Mouse (Mus musculus) Muller cell, postnatal 12 days (primary cell): Measurements from ENCODE around the gene Ano1.
A peak's percentile ranks its signal among the peaks of the same experiment; 100 is the strongest.

ENCODE experiments used
- DNase-seq: peaks from one replicate; pipeline ENCODE4 v3.0.0-alpha.2; 2015; ENCODE audit errors: inconsistent ontology term

Ano1 gene

DNA sequence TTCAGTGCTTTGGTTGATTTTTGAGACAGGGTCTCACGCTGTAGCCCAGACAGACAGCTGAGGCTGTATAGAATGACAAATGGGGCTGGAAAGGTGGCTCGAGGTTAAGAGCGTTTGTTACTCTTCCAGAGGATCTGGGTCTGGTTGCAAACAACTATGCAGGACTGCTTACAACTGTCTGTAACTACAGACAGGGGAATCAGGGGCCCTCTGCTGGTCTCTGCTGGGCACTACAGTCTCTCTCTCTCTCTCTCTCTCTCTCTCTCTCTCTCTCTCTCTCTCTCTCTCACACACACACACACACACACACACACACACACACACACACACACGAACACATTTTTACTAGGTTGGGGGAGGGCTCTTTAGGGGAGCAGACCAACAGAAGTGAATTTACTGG lies 168.2 kb downstream of the Ano1 start:
- DNase-seq, result peak; percentile 50

DNA sequence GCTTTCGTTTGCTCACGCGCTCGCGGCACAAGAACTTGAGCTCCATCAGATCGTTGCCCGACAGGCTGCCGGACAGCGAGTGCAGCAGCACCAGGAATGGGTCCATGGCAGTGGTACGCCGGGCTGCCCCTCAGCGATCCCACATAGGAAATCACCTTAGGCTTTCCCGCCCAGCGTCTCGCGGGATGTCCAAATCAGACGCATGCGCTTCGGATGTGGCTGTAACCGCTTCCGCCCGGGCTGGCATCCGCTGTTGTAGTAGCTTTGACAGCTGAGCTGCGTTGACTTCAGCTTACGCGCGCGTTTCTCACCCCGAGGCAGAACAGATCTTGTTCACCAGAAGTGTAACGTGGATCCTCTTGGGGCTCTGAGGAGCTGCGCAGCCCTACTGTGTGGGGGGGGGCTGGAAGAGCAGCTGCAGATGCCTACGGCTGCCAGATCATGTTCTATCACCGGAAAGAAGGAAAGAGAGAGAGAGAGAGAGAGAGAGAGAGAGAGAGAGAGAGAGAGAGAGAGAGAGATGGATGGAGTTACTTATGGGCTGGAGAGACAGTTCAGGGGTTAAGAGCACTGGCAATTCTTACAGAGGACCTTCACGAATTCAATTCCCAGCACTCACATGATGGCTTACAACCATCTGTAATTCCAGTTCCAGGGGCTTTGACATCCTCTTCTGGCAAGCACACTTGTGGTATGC lies 169.3 kb downstream of the Ano1 start, which contains the start of gene Fadd:
TSS of gene Fadd (minus strand) at position 180 of the 697 bp plus-strand sequence.
- peak; percentile 93 for DNase-seq

DNA sequence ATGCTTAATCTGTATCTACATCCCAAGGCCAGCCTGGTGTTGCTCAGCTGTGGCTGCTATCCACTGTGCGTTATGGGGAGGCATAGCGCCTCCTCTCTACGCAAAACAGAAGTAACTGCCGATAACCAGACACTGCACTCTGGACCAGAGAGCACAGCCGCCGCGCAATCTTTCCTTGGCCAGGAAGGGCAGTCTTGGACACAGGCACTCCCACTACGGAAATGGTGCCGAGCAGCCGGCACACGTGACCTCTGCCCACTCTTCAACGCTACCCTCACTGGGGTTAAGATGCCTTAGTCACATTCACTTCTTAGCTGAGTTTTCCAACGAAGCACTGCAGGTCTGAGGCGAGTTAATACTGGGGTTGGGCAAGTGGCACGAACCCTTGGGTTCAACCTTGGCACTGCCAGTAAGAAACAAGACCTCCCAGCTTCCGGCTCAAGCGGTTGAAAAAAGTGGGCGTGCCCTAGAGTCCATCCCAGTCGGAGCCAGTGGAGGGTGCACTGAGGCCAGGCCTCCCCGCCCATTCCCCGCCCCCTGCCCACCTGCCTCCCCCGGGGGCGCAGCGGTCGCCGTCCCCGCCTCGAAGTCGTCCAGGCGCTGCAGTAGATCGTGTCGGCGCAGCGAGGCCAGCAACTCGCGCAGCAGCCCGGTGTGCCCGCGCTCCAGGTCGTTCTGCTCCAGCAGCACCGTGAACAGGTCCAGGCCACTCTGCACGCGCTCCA lies 170.1 kb downstream of the Ano1 start:
- DNase-seq, result peak; percentile 93

DNA sequence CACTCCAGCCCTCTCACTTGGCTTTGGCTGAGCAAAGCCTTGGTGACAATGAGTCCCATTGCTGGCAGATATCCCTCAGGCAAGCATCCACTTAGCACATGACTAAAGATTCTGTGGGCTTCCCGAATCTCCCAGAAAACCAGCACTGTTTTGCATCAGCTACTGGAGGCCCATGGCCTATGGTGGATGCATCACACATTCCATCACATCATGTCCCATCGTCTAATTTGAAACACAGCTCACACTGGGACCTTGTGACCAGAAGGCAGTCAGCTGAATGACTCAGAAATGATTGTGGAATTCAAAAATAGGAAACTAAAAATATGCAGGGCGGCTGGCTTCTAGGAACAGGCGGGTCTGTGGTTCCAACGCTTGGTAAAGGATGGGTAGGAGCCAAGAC lies 173.9 kb downstream of the Ano1 start:
- DNase-seq, result peak; percentile 95

GRCm38 (mm10) chr7:144572234-144572633 lies 179.5 kb downstream of the Ano1 start:
- DNase-seq, result no peak

DNA sequence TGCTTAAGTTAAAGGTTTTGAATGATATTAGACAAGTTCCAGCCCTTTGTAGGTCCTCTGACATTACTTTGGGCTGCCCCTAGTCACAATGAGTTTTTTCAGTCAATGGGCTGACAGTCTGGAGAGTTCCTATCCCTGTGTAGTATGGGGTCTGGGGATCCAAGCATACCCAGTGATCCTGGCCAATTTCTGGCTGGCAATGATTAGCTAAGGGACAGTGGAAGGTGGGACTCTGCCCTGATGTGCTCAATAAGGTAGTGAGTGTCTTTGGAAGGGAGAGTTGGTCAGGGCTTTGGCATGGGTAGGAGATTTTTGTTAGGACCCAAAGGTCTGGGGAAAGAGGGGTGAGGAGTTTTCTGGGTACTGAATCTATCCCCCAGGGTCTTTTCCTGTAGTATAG lies 180.2 kb downstream of the Ano1 start:
- DNase-seq, result no peak

GRCm38 (mm10) chr7:144569428-144569827 lies 182.3 kb downstream of the Ano1 start:
- peak; percentile 76 for DNase-seq

DNA sequence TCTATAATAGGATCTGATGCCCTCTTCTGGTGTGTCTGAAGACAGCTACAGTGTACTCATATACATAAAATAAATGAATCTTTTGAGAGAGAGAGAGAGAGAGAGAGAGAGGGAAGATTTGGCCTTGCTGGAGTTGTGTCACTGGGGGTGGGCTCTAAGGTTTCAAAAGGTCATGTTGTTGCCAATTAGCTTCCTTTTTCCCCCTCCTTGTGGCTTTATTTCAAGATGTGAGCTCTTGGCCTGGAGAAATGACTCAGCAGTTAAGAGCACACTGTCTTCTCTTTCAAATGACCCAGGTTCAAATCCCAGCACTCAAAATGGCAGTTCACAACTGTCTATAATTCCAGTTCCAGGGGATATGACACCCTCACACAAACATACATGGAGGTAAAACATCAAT lies 183.7 kb downstream of the Ano1 start:
- no peak for DNase-seq

- no peak for DNase-seq
These were observed 184.7 kb downstream of the Ano1 start for GRCm38 (mm10) chr7:144566921-144567682.

DNA sequence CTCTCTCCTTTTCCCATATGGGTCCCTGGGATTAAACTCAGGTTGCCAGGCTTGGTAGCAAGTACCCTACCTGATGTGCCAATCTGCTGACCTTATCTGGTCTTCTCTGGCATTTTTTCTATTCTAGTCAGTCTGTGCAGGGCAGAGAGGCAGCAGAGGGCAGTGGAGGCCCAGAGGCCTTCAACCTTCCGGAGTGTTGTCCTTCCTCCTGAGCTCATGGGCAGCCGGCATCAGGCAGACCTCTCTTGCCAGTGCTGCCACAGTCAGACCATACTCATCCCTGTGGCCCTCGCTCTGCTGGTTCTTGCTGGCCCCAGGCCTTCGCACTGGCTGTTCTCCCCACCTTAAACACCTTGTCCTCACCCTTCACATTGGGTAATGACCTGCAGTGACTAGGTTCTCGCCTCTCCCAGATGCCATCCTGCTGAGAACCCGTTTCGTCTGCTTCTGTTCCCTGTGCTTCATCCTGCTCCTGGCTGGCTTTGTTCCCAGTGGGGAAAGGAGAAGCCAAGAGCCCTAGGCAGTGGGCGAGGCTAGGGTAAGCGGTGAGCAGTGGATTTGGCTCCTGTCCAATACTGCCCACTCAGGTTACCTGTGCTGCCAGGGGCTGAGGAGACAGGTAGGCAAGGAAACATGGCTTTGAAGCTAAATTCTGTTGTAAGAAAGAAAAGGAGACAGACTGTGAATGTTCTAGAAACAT lies 188.2 kb downstream of the Ano1 start:
- DNase-seq, result no peak

DNA sequence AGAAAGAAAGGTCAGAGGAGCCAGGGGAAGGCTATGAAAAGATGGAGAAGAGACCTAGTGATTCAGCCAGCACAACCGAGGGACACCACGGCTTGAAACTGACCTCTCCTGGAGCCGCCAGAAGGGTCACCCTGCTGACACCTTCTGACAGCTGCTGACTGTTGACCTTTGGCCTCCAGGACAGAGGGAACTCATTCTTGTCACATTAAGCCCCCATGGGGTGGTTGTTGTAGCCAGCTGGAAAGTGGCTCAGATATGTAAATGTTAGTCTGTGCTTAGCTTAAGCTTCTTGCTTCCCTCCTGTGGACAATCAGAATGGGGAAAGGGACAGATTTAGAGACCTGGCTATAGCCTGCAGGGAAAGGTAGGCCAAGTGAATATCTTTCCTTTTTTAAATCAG lies 189.8 kb downstream of the Ano1 start:
- no peak for DNase-seq

GRCm38 (mm10) chr7:144560594-144560993 lies 191.2 kb downstream of the Ano1 start:
- DNase-seq, result no peak

- DNase-seq, result no peak
These were observed 193.2 kb downstream of the Ano1 start for GRCm38 (mm10) chr7:144558552-144558951.

DNA sequence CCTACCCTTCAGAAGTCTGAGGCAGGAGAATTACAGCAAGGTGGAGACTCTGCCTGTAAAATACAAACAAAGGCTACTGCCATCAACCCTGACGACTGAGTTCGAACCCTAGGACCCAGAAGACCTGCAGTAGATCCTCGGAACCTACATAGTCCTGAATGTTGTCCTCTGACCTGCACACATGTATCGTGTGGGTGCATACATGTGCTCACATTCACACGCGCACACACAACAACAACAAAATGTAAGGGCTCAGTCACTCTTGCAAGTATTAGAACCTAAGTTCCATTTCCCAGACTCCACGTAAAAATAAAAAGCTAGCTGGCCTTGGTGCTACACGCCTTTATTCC lies 197.7 kb downstream of the Ano1 start:
- no peak for DNase-seq

GRCm38 (mm10) chr7:144553237-144554122 lies 198.3 kb downstream of the Ano1 start, which contains the start of gene Ppfia1:
TSS of gene Ppfia1 (minus strand) at chr7:144553729.
- DNase-seq, result peak; percentile 98

DNA sequence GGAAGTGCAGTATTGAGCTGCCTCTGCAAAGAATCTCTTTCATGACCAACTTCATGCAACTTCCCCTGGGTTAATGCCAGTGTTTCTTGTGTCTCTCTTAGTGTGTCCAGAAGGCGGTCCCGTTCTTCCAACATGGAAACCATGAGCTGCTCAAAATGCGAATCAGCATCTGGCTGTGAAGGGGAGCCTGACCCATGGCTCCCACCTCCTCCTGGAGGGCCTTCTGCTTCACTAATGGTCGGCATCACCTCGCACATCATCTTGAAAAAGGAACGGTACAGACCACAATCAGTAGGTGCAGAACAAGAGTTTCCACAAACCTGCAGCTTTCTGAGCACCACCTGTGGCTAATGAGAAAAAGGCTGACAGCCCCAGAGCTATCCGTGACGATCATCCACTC lies 199.5 kb downstream of the Ano1 start:
- DNase-seq, result no peak

GRCm38 (mm10) chr7:144550811-144551210 lies 201.0 kb downstream of the Ano1 start:
- no peak for DNase-seq

DNA sequence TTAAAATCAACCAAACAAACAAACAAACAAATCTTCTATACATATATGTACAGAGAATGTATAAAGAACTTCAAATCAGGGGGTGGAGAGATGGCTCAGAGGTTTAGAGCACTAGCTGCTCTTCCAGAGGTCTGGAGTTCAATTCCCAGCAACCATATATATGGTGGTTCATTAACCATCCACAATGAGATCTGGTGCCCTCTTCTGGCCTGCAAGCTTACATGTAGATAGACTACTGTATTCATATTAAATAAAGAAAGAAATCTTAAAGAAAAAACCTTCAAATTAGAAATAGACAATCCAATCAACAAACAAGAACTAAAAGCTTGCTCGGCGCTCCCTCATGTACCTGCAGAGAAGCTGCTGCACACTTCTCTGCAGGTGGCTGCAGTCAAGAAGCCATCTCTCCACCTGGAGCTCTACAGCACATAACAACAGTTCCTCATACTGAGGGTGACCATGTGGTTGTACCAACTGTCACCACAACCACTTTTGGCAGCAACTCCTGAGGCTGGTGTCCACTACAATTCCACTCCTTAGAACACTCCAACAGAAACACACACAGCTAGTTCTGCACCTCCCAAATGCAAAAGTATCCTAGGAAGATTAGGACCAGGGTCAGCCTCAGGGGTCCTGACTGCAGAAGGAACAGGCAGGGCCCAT lies 201.7 kb downstream of the Ano1 start:
- no peak for DNase-seq

DNA sequence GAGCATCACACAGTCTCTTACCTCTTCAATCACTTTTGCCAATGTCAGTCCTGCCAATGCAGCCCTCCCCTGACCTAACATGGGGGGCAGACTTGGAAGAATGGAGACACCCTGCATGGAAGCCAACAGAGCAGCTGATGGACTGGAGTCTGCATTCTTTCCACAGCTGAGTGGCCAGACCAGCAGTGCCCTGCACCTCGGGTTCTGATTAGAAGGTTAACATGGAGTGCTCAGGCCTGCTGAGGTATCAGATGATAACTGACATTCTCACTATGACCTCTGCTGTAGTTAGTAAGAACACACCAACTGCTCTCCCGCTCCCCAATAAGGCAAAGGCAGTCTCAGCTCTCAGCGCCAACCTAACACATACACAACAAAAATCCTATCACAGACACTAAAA lies 206.5 kb downstream of the Ano1 start:
- DNase-seq, result no peak

- DNase-seq, result no peak
These were observed 210.4 kb downstream of the Ano1 start for GRCm38 (mm10) chr7:144541351-144541750.
